ENCODE assay signal across 15 mouse cellular contexts in the genomic region with DNA sequence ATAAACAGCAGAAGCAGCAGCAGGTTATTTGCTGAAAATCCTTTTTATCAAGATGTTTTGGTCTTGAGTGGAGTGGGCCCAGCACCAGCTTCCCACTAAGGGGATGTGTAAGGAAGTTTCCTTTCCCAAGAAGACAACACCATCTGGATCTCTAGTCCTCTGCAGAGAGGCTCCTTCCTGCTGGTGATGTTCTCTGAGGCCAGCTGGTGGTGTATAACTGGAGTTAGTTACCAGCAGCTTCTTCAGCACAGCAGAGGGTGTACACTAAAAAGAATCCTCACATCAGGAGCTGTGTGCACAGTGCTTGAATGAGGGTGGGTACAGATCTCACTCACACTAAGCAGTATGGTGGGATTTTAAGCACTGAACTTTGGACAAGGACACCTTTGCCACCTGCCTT.
DNase-seq lines count a peak whose midpoint lies in the region; ATAC-seq and TF ChIP-seq lines count a peak whose summit lies in the region.
"Had no signal": no experiment of that assay in that cellular context is flagged by ENCODE, and none has a peak within 500 bp of the region (broad histone marks: within the 10 kb centered on the region; RNA-seq: fewer than 3 reads in every experiment).

No protein-coding gene starts in this region.

- no peaks in the 10 kb centered on the region for H3K9me3 ChIP-seq in hindbrain, postnatal 0 days (ENCODE audit: low read length)
- no peaks in the 10 kb centered on the region for H3K9me3 ChIP-seq in hindbrain, embryonic 14.5 days (ENCODE audit: control insufficient read depth, low read length)
- no peaks in the 10 kb centered on the region for H3K9me3 ChIP-seq in liver, embryonic 11.5 days (ENCODE audit: control insufficient read depth, low read length)
- no peaks in the 10 kb centered on the region for H3K9me3 ChIP-seq in liver, embryonic 12.5 days (replicated peaks)
- H3K9me3 ChIP-seq: embryonic facial prominence, embryonic 12.5 days; liver, embryonic 13.5 days had no signal

- H3K27me3 ChIP-seq in hindbrain, postnatal 0 days (ENCODE audit: insufficient read depth, low read length) = no peaks in the 10 kb centered on the region
- H3K27me3 ChIP-seq in hindbrain, embryonic 14.5 days (ENCODE audit: control insufficient read depth, insufficient read depth, low read length) = no peaks in the 10 kb centered on the region
- H3K27me3 ChIP-seq in liver, embryonic 11.5 days (replicated peaks; ENCODE audit: control insufficient read depth, insufficient read depth, low read length) = 0 out of 2 replicates have a peak, but pooled peaks cover 2% of the 10 kb centered on the region
- no peaks in the 10 kb centered on the region for H3K27me3 ChIP-seq in liver, embryonic 12.5 days (replicated peaks)
- H3K27me3 ChIP-seq: liver, embryonic 13.5 days had no signal

- peak; percentile 8 for TF ChIP-seq CTCF in hindbrain, postnatal 0 days (IDR thresholded peaks at IDR 0.05; ENCODE audit: low read depth)

- no peak overlapping the region for H3K9ac ChIP-seq in hindbrain, postnatal 0 days (replicated peaks; ENCODE audit: low read length)
- H3K9ac ChIP-seq in hindbrain, embryonic 14.5 days = no peak overlapping the region
- no peak overlapping the region for H3K9ac ChIP-seq in liver, embryonic 11.5 days (ENCODE audit: low read depth, low read length)
- no peak overlapping the region for H3K9ac ChIP-seq in liver, embryonic 12.5 days
- H3K9ac ChIP-seq: embryonic facial prominence, embryonic 12.5 days; liver, embryonic 13.5 days had no signal

- H3K27ac ChIP-seq in hindbrain, postnatal 0 days = peak overlapping the region; percentile 20; the same call in 1 of the 2 replicates
- no peak overlapping the region for H3K27ac ChIP-seq in hindbrain, embryonic 14.5 days
- H3K27ac ChIP-seq in liver, embryonic 11.5 days (ENCODE audit: low read depth, low read length) = peak overlapping the region; percentile 32; the same call in 1 of the 2 replicates
- no peak overlapping the region for H3K27ac ChIP-seq in liver, embryonic 12.5 days
- H3K27ac ChIP-seq: embryonic facial prominence, embryonic 12.5 days; liver, embryonic 13.5 days; stomach, postnatal 0 days had no signal

- no peak overlapping the region for H3K4me3 ChIP-seq in hindbrain, postnatal 0 days (ENCODE audit: low read length)
- no peak overlapping the region for H3K4me3 ChIP-seq in hindbrain, embryonic 14.5 days (replicated peaks; ENCODE audit: low read length)
- no peak overlapping the region for H3K4me3 ChIP-seq in liver, embryonic 11.5 days (ENCODE audit: low read depth, low read length)
- no peak overlapping the region for H3K4me3 ChIP-seq in liver, embryonic 12.5 days
- H3K4me3 ChIP-seq: embryonic facial prominence, embryonic 12.5 days; liver, embryonic 13.5 days had no signal

- ATAC-seq in hindbrain, postnatal 0 days = no peak
- ATAC-seq in hindbrain, embryonic 14.5 days (ENCODE audit: low FRiP score) = no peak
- no peak for ATAC-seq in liver, embryonic 11.5 days (replicated peaks; ENCODE audit: low FRiP score)
- no peak for ATAC-seq in liver, embryonic 12.5 days
- no peak for ATAC-seq in megakaryocyte-erythroid progenitor cell, adult 5-6 weeks (replicated peaks; ENCODE audit: low FRiP score, low TSS enrichment, poor library complexity, severe bottlenecking)
- ATAC-seq: lung, postnatal 0 days had no signal

- DNase-seq in hindbrain, postnatal 0 days (ENCODE audit: low spot score) = no peak
- no peak for DNase-seq in hindbrain, embryonic 14.5 days (ENCODE audit: low spot score)
- DNase-seq in liver, embryonic 11.5 days (ENCODE audit: low spot score) = no peak
- DNase-seq in layer of hippocampus, adult 8-10 months (ENCODE audit: low spot score in 2 of 2) = peak; percentile 37 to 46
- peak; percentile 25 for DNase-seq in yolk sac, embryonic 10.5 days (ENCODE audit: low spot score)
- DNase-seq: adrenal gland, adult 2 months; cerebellum, adult 18-20 months; gastrocnemius, postnatal 36 days; liver, embryonic 13.5 days had no signal

- H3K36me3 ChIP-seq in hindbrain, postnatal 0 days (ENCODE audit: insufficient read depth, low read length) = no peaks in the 10 kb centered on the region
- no peaks in the 10 kb centered on the region for H3K36me3 ChIP-seq in hindbrain, embryonic 14.5 days (replicated peaks; ENCODE audit: control insufficient read depth, insufficient read depth)
- H3K36me3 ChIP-seq in liver, embryonic 11.5 days (ENCODE audit: control insufficient read depth, insufficient read depth, low read length) = no peaks in the 10 kb centered on the region
- no peaks in the 10 kb centered on the region for H3K36me3 ChIP-seq in liver, embryonic 12.5 days
- H3K36me3 ChIP-seq: embryonic facial prominence, embryonic 12.5 days; G1E; liver, embryonic 13.5 days had no signal

- H3K4me1 ChIP-seq in hindbrain, postnatal 0 days (ENCODE audit: insufficient read depth, low read length) = peaks cover 6% of the 10 kb centered on the region; the same call in 1 of the 2 replicates
- H3K4me1 ChIP-seq in hindbrain, embryonic 14.5 days (replicated peaks; ENCODE audit: control insufficient read depth, insufficient read depth, low read length) = peaks cover 7% of the 10 kb centered on the region
- no peaks in the 10 kb centered on the region; the same call in 1 of the 2 replicates for H3K4me1 ChIP-seq in liver, embryonic 11.5 days (replicated peaks; ENCODE audit: control insufficient read depth, insufficient read depth, low read length)
- no peaks in the 10 kb centered on the region for H3K4me1 ChIP-seq in liver, embryonic 12.5 days
- H3K4me1 ChIP-seq: embryonic facial prominence, embryonic 12.5 days; liver, embryonic 13.5 days had no signal

- H3K4me2 ChIP-seq in hindbrain, postnatal 0 days (ENCODE audit: low read depth, low read length) = no peak overlapping the region
- no peak overlapping the region for H3K4me2 ChIP-seq in hindbrain, embryonic 14.5 days (replicated peaks)
- no peak overlapping the region for H3K4me2 ChIP-seq in liver, embryonic 11.5 days
- no peak overlapping the region for H3K4me2 ChIP-seq in liver, embryonic 12.5 days
- H3K4me2 ChIP-seq: embryonic facial prominence, embryonic 12.5 days; liver, embryonic 13.5 days had no signal

Comparison
In these comparisons a context has a peak if more than half of its experiments do, and no peak if none do; other contexts are left out.
1. H3K27ac ChIP-seq: peak in hindbrain, postnatal 0 days (single experiment) and liver, embryonic 11.5 days (single experiment); none in hindbrain, embryonic 14.5 days (single experiment) and liver, embryonic 12.5 days (single experiment).
2. DNase-seq: peak in layer of hippocampus, adult 8-10 months (2 of 2) and yolk sac, embryonic 10.5 days (single experiment); none in hindbrain, postnatal 0 days (single experiment), hindbrain, embryonic 14.5 days (single experiment) and liver, embryonic 11.5 days (single experiment).